Mouse (Mus musculus) adrenal gland (tissue): ENCODE results near the gene Gm45213.

ENCODE experiments used
- intact Hi-C: fragments of 180-260 bp; cut with DNase I; formaldehyde crosslinking; loops from one replicate; pipeline ENCODE4 v1.15.1; 2025
- long read RNA-seq, 2 experiments: library from polyadenylated mRNA; unstranded; transcript quantifications; one replicate each; pipeline ENCODE4 v2.0.0; 2020; ENCODE audit warnings: borderline replicate concordance in 1 of 2; ENCODE audit not compliant: insufficient replicate concordance in 1 of 2

Gene Gm45213
- long read RNA-seq, experiment 1, result 0 reads
- long read RNA-seq, experiment 2, result 0 reads

GRCm38 (mm10) chr7:66043552-66044459, at the start of gene Gm45213:
Gene Gm45213 (plus strand): TSS chr7:66043602.
- intact Hi-C loops, result no loop called here

GRCm38 (mm10) chr7:66001035-66001754, 42.2 kb upstream of the Gm45213 start:
- intact Hi-C loops, result no loop called here

- intact Hi-C loops, result no loop called here
Measured at GRCm38 (mm10) chr7:66001797-66002196, 41.6 kb upstream of the Gm45213 start.

GRCm38 (mm10) chr7:66003447-66003846, 40.0 kb upstream of the Gm45213 start:
- intact Hi-C loops, result no loop called here

- intact Hi-C loops, result no loop called here
Measured at GRCm38 (mm10) chr7:66003865-66004638, 39.4 kb upstream of the Gm45213 start.

GRCm38 (mm10) chr7:66005066-66005465, 38.3 kb upstream of the Gm45213 start:
- intact Hi-C loops, result no loop called here

GRCm38 (mm10) chr7:66008161-66008891, 35.1 kb upstream of the Gm45213 start:
- intact Hi-C loops, result no loop called here

GRCm38 (mm10) chr7:66008892-66009273, 34.5 kb upstream of the Gm45213 start:
- intact Hi-C loops, result no loop called here

- intact Hi-C loops, result no loop called here
Measured at GRCm38 (mm10) chr7:66010518-66010917, 32.9 kb upstream of the Gm45213 start.

- intact Hi-C loops, result no loop called here
Measured at GRCm38 (mm10) chr7:66027747-66028146, 15.7 kb upstream of the Gm45213 start.

- intact Hi-C loops, result no loop called here
Measured at GRCm38 (mm10) chr7:66028766-66029512, 14.5 kb upstream of the Gm45213 start.

GRCm38 (mm10) chr7:66036809-66037208, 6.6 kb upstream of the Gm45213 start:
- intact Hi-C loops, result no loop called here

GRCm38 (mm10) chr7:66038261-66038660, 5.1 kb upstream of the Gm45213 start:
- intact Hi-C loops, result no loop called here

- intact Hi-C loops, result no loop called here
Measured at GRCm38 (mm10) chr7:66038730-66039129, 4.7 kb upstream of the Gm45213 start.

- intact Hi-C loops, result no loop called here
Measured at GRCm38 (mm10) chr7:66040026-66040814, 3.2 kb upstream of the Gm45213 start.

GRCm38 (mm10) chr7:66044617-66045016, 1.2 kb downstream of the Gm45213 start:
- intact Hi-C loops, result no loop called here

GRCm38 (mm10) chr7:66046921-66047918, 3.8 kb downstream of the Gm45213 start:
- intact Hi-C loops, result no loop called here

GRCm38 (mm10) chr7:66047975-66048374, 4.6 kb downstream of the Gm45213 start:
- intact Hi-C loops, result no loop called here
